Mouse (Mus musculus) myocyte (in vitro differentiated cells): ENCODE measurements around the gene Arntl. TPM values are rescaled to one million over a fixed set of nuclear protein-coding genes. Genes with fewer than 3 reads are reported as not detected.

Experiments used
- H3K27me3 ChIP-seq: one replicate; pipeline ENCODE4 v1.6.1; 2011; ENCODE audit not compliant: control insufficient read depth, insufficient read depth, insufficient read length
- H3K36me3 ChIP-seq: one replicate; pipeline ENCODE4 v1.6.1; 2011; ENCODE audit not compliant: control insufficient read depth, insufficient read depth
- H3K4me2 ChIP-seq: one replicate; pipeline ENCODE4 v1.6.1; 2011; ENCODE audit warnings: low read depth, control low read depth
- H3K4me3 ChIP-seq: one replicate; pipeline ENCODE4 v1.5.1; 2011; ENCODE audit warnings: mild to moderate bottlenecking, control low read depth, moderate library complexity
- H3K79me2 ChIP-seq: one replicate; pipeline ENCODE4 v1.6.1; 2011; ENCODE audit not compliant: control insufficient read depth, insufficient read depth
- H3ac ChIP-seq: one replicate; pipeline ENCODE4 v1.6.1; 2011; ENCODE audit not compliant: control insufficient read depth, insufficient read length
- CEBPB ChIP-seq: IDR thresholded peaks from 2 replicates; pipeline ENCODE4 v1.6.1; 2011; ENCODE audit warnings: mild to moderate bottlenecking, moderate library complexity; ENCODE audit not compliant: poor library complexity, insufficient read depth, severe bottlenecking
- E2F4 ChIP-seq: IDR thresholded peaks from one replicate; pipeline ENCODE4 v1.6.1; 2011; ENCODE audit warnings: mild to moderate bottlenecking, control low read depth, moderate library complexity; ENCODE audit not compliant: insufficient read depth
- MAX ChIP-seq: IDR thresholded peaks from one replicate; pipeline ENCODE4 v1.6.1; 2011; ENCODE audit warnings: low read depth, mild to moderate bottlenecking, control low read depth
- MYOD1 ChIP-seq, 3 experiments: IDR thresholded peaks; one replicate each; pipeline ENCODE4 v1.6.1; 2011; ENCODE audit warnings: control low read depth in 2 of 3, low read depth in 2 of 3, mild to moderate bottlenecking in 2 of 3, moderate library complexity in 1 of 3; ENCODE audit not compliant: insufficient read length in 2 of 3, control insufficient read depth in 1 of 3
- MYOG ChIP-seq, 3 experiments: IDR thresholded peaks; one replicate each; pipeline ENCODE4 v1.6.1; 2011; ENCODE audit warnings: control low read depth in 2 of 3, low read depth in 2 of 3, mild to moderate bottlenecking in 2 of 3; ENCODE audit not compliant: insufficient read length in 2 of 3, control insufficient read depth in 1 of 3, insufficient read depth in 1 of 3
- POLR2A ChIP-seq: IDR thresholded peaks from one replicate; pipeline ENCODE4 v1.6.1; 2011; ENCODE audit warnings: low read depth, mild to moderate bottlenecking, control low read depth, moderate library complexity; ENCODE audit not compliant: insufficient read length
- POLR2AphosphoS2 ChIP-seq: IDR thresholded peaks from one replicate; pipeline ENCODE4 v1.6.1; 2011; ENCODE audit warnings: low read depth, control low read depth; ENCODE audit not compliant: insufficient read length
- REST ChIP-seq: IDR thresholded peaks from one replicate; pipeline ENCODE4 v1.6.1; 2011; ENCODE audit warnings: mild to moderate bottlenecking, control low read depth, moderate library complexity; ENCODE audit not compliant: insufficient read depth, insufficient read length
- SRF ChIP-seq: IDR thresholded peaks from one replicate; pipeline ENCODE4 v1.6.1; 2011; ENCODE audit warnings: low read depth; ENCODE audit not compliant: control insufficient read depth, insufficient read length
- TCF12 ChIP-seq: IDR thresholded peaks from one replicate; pipeline ENCODE4 v1.6.1; 2011; ENCODE audit warnings: mild to moderate bottlenecking, control low read depth; ENCODE audit not compliant: poor library complexity, insufficient read depth, severe bottlenecking
- TCF3 ChIP-seq: IDR thresholded peaks from one replicate; pipeline ENCODE4 v1.6.1; 2011; ENCODE audit warnings: low read depth, control low read depth; ENCODE audit not compliant: insufficient read length
- USF1 ChIP-seq: IDR thresholded peaks from one replicate; pipeline ENCODE4 v1.6.1; 2011; ENCODE audit warnings: low read depth, mild to moderate bottlenecking, control low read depth, moderate library complexity
- polyA plus RNA-seq: library from polyadenylated mRNA; unstranded; fragments of >200 nt; fragmentation: generic; extraction: Trizol; gene quantifications from one replicate; pipeline ENCODE4 v1.2.1, GENCODE M21; 2012; ENCODE audit warnings: missing spikeins

The Arntl gene
- polyA plus RNA-seq, 1 experiment: 10.5 TPM

GRCm38 (mm10) chr7:113269921-113270320 is 62.7 kb downstream of the Arntl start:
- H3K79me2 ChIP-seq: peaks cover 4% of the 10 kb centered on the region

GRCm38 (mm10) chr7:113270551-113270950 is 63.3 kb downstream of the Arntl start:
- no peaks in the 10 kb centered on the region for H3K27me3 ChIP-seq
- TF ChIP-seq POLR2AphosphoS2 (no peak), MYOG (IDR thresholded peaks at IDR 0.05; ENCODE audit: control insufficient read depth in 1 of 3, insufficient read depth in 1 of 3, insufficient read length in 2 of 3, low read depth in 2 of 3) (no peak), POLR2A (no peak), MAX (no peak), SRF (no peak), MYOD1 (IDR thresholded peaks at IDR 0.05; ENCODE audit: control insufficient read depth in 1 of 3, insufficient read length in 2 of 3, low read depth in 2 of 3) (no peak), CEBPB (no peak), TCF12 (no peak), E2F4 (no peak), TCF3 (no peak), USF1 (no peak), REST (no peak)
- no peak overlapping the region for H3ac ChIP-seq
- H3K4me2 ChIP-seq: no peak overlapping the region
- no peak overlapping the region for H3K4me3 ChIP-seq
- no peaks in the 10 kb centered on the region for H3K36me3 ChIP-seq
- H3K79me2 ChIP-seq: peaks cover 4% of the 10 kb centered on the region

More at GRCm38 (mm10) chr7:113269921-113270320, 62.7 kb downstream of the Arntl start:
- TF ChIP-seq E2F4: no peak
- TF ChIP-seq MYOG (IDR thresholded peaks at IDR 0.05; ENCODE audit: control insufficient read depth in 1 of 3, insufficient read depth in 1 of 3, insufficient read length in 2 of 3, low read depth in 2 of 3): no peak
- no peak for TF ChIP-seq TCF3
- no peak for TF ChIP-seq TCF12
- no peak for TF ChIP-seq REST
- no peak for TF ChIP-seq USF1
- no peak for TF ChIP-seq MYOD1 (IDR thresholded peaks at IDR 0.05; ENCODE audit: control insufficient read depth in 1 of 3, insufficient read length in 2 of 3, low read depth in 2 of 3)
- no peak for TF ChIP-seq MAX
- TF ChIP-seq POLR2AphosphoS2: no peak
- no peak for TF ChIP-seq CEBPB
- TF ChIP-seq SRF: no peak
- no peak for TF ChIP-seq POLR2A
- Histone ChIP-seq H3ac (no peak overlapping the region), H3K4me3 (no peak overlapping the region), H3K4me2 (no peak overlapping the region), H3K36me3 (no peaks in the 10 kb centered on the region), H3K27me3 (no peaks in the 10 kb centered on the region)

GRCm38 (mm10) chr7:113270991-113271390 is 63.7 kb downstream of the Arntl start:
- no peak overlapping the region for H3ac ChIP-seq
- no peak overlapping the region for H3K4me2 ChIP-seq
- H3K36me3 ChIP-seq: no peaks in the 10 kb centered on the region
- TF ChIP-seq MYOD1 (IDR thresholded peaks at IDR 0.05; ENCODE audit: control insufficient read depth in 1 of 3, insufficient read length in 2 of 3, low read depth in 2 of 3) (no peak), TCF12 (no peak), POLR2AphosphoS2 (no peak), USF1 (no peak), SRF (no peak), MAX (no peak), MYOG (IDR thresholded peaks at IDR 0.05; ENCODE audit: control insufficient read depth in 1 of 3, insufficient read depth in 1 of 3, insufficient read length in 2 of 3, low read depth in 2 of 3) (no peak), CEBPB (no peak), TCF3 (no peak), E2F4 (no peak), POLR2A (no peak), REST (no peak)
- no peaks in the 10 kb centered on the region for H3K27me3 ChIP-seq
- no peak overlapping the region for H3K4me3 ChIP-seq
- H3K79me2 ChIP-seq: peaks cover 4% of the 10 kb centered on the region

- no peak overlapping the region for H3K4me3 ChIP-seq
- H3ac ChIP-seq: no peak overlapping the region
- no peaks in the 10 kb centered on the region for H3K36me3 ChIP-seq
- no peaks in the 10 kb centered on the region for H3K79me2 ChIP-seq
- no peak for TF ChIP-seq USF1
- no peak for TF ChIP-seq E2F4
- no peak for TF ChIP-seq SRF
- TF ChIP-seq POLR2A: no peak
- no peak for TF ChIP-seq TCF3
- no peak for TF ChIP-seq CEBPB
- H3K4me2 ChIP-seq: no peak overlapping the region
- H3K27me3 ChIP-seq: no peaks in the 10 kb centered on the region
These were observed 65.2 kb downstream of the Arntl start for GRCm38 (mm10) chr7:113272338-113272997.

- no peaks in the 10 kb centered on the region for H3K27me3 ChIP-seq
- H3K4me2 ChIP-seq: no peak overlapping the region
- no peaks in the 10 kb centered on the region for H3K79me2 ChIP-seq
- no peak overlapping the region for H3K4me3 ChIP-seq
- no peak for TF ChIP-seq REST
- TF ChIP-seq POLR2AphosphoS2: no peak
- no peak for TF ChIP-seq MYOD1 (IDR thresholded peaks at IDR 0.05; ENCODE audit: control insufficient read depth in 1 of 3, insufficient read length in 2 of 3, low read depth in 2 of 3)
- no peak for TF ChIP-seq POLR2A
- TF ChIP-seq TCF3: no peak
- TF ChIP-seq MAX: no peak
- TF ChIP-seq SRF: no peak
- no peak for TF ChIP-seq USF1
- TF ChIP-seq MYOG (IDR thresholded peaks at IDR 0.05; ENCODE audit: control insufficient read depth in 1 of 3, insufficient read depth in 1 of 3, insufficient read length in 2 of 3, low read depth in 2 of 3): no peak
- no peak overlapping the region for H3ac ChIP-seq
- H3K36me3 ChIP-seq: no peaks in the 10 kb centered on the region
These were observed 70.0 kb downstream of the Arntl start for GRCm38 (mm10) chr7:113277245-113277644.
